Mouse (Mus musculus): ENCODE data around the gene Sec1.

The Sec1 gene

GRCm38 (mm10) chr7:45704046-45704559 lies 9.9 kb upstream of the Sec1 start:
- DNase-seq: peak; percentile 71

DNA sequence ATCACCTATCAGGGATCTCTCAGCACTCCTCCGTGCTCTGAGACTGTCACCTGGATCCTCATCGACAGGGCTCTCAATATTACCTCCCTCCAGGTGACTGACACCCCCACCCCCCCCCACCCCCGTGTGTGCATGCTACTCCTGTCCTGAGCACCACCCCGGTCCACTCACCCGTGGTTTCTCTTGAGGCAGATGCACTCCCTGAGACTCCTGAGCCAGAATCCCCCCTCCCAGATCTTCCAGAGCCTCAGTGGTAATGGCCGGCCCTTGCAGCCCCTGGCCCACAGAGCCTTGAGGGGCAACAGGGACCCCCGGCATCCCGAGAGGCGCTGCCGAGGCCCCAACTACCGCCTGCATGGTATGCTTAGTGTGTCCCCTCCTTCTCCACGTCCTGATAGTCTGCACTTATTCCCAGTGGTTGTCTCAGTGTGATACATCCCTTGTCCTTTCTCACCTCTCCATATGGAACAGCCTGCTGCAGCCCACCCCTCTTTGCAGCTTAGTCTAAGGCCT lies 9.4 kb upstream of the Sec1 start:
- no peak for DNase-seq

- DNase-seq: no peak
These were observed 8.8 kb upstream of the Sec1 start for GRCm38 (mm10) chr7:45702809-45703520.

DNA sequence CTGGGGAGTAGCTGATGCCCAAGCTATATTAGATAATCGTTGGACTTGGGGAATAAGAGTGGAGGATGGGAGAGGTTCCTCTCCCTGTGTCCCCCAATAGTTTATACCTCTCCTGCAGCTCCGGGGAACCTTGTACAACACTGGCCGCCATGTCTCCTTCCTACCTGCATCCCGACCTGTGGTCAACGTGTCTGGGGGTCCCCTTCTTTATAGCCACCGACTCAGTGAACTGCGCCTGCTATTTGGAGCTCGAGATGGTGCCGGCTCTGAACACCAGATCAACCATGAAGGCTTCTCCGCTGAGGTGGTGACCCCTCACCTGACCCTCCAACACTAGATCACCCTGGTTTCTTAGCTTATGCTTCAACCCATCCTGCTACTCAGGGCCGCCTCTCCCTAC lies 8.1 kb upstream of the Sec1 start:
- DNase-seq: no peak

- DNase-seq: no peak
These were observed 7.4 kb upstream of the Sec1 start for GRCm38 (mm10) chr7:45701607-45702006.

DNA sequence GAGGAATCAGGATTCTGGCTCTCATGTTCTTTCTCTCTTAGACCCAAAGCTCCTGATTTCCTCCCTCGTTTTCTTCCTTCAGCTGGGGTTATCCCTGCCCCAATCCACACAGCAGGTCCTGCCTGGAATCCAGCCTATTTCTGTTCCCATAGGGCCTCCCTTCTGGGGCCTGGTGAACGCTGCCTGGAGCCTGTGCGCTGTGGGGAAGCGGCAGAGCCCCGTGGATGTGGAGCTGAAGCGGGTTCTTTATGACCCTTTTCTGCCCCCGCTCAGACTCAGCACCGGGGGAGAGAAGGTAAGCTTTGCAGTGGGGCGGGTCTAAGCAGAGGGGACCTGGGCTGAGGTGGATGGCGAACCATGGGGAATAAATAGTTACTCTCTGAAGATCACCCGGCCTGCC lies 6.9 kb upstream of the Sec1 start:
- DNase-seq: peak; percentile 38

DNA sequence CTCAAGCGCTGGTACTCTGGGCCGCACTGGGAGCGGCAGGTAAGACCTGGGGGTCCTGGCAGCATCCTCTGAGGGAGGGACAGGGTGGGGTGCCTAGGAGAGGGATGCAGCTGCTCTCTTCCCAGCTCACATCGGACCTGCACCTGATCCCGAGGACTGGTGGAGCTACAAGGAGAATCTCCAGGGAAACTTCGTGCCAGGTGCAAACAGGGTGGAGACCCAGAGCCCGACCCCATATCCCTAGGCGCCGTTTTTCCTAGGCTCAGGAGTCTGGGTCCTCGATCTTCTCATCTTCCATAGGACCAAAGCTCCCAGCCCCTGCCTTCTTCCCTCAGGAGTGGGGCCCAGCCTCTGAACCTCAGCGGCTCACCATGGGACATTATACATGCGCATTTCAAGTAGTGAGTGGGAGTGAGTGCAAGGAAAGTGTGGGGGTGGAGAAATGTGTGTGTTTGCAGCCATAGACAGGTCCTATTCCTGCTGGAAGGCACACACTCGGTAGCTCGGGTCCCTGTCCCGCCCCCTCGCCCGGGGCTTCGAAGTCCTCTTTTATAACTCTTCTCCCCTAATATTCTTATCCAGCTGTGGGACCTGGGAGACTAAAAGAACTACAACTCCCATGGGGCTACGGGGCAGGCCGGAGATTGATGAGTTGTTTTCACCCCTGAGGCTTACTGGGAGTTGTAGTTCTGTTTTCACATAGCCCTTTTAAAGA lies 6.3 kb upstream of the Sec1 start:
- DNase-seq: peak; percentile 66

GRCm38 (mm10) chr7:45699523-45700141 lies 5.4 kb upstream of the Sec1 start, which contains the start of gene Car11:
Gene Car11 (plus strand): TSS chr7:45699843.
- DNase-seq: peak; percentile 63

- no peak for DNase-seq
These were observed 3.7 kb upstream of the Sec1 start for GRCm38 (mm10) chr7:45697894-45698293.

- DNase-seq: no peak
These were observed 896 bp upstream of the Sec1 start for GRCm38 (mm10) chr7:45695098-45695497.

DNA sequence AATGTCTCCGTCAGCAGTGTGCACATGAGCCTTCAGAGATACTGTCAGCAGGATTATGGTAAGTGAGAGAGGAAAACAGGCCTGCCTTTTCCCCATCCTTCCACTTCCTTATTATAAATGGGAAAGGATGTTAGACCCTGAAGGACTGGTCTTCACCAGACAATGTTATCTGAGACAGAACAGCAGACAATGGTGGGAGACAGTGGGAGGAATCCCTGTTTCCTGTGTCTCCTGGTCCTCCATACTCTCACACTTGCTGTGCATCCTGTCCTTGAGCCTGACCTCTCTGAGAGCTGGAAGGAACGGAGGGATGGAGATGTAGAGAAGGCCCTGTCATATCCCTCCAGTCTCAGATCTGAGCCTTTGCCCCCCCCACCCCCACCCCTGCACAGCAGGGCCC lies 1.8 kb downstream of the Sec1 start:
- DNase-seq: no peak

DNA sequence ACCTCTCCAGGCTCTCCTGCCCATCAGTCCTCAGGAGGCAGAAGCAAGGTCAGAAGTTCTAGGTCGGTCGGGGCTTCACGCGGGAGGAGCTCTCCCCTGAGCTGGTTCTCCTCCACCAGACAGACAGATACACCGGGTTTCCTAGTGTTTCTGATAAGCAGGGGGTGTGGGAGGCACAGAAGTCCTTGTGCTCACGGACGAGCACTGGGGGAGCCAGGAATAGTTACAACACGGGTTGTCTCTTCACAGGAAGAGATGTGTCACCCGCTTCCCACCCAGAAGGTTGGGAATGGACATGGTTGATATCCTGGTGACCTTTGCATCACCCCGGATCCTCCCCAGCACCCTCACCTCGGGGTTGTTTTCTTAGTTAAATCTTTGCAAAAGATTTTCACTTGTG lies 4.4 kb downstream of the Sec1 start:
- DNase-seq: no peak

GRCm38 (mm10) chr7:45689099-45689498 lies 5.1 kb downstream of the Sec1 start:
- DNase-seq: no peak

DNA sequence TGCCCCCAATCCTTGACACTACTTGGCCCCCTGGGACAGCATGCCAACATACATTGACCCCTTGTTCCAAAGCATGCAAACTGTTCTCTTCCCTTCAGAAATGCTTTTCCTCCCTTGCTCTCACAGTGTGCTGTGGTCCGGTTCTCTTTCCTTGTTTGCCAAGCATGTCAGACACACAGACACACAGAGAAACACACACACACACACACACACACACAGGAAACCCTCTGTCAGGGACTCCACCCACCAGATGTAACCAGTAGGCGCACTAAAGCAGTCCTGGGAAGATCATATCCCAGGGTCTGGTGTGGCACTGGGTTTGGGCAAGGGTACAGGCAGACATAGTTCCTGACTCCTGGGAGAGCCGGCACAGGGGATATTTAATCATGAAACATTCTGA lies 7.4 kb downstream of the Sec1 start:
- no peak for DNase-seq

DNA sequence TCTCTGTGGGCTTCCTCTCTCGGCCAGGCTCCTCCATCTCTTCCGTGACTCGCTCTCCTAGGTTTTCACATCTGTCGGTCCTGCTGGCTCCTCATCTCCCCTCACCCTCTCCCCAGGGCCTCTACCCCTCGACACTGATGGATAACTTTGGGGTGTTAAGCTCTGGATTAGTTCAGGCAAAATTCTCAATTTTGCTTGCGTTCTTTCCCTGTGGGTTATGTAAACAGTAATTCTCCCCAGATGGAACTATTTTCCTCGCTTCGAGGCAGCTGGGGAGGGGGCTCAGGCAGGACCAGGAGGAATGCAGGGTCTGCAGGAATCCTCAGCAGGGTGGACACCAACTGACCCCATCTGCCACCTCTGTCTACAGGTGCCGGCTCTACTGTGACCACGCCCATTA lies 8.4 kb downstream of the Sec1 start:
- no peak for DNase-seq

DNA sequence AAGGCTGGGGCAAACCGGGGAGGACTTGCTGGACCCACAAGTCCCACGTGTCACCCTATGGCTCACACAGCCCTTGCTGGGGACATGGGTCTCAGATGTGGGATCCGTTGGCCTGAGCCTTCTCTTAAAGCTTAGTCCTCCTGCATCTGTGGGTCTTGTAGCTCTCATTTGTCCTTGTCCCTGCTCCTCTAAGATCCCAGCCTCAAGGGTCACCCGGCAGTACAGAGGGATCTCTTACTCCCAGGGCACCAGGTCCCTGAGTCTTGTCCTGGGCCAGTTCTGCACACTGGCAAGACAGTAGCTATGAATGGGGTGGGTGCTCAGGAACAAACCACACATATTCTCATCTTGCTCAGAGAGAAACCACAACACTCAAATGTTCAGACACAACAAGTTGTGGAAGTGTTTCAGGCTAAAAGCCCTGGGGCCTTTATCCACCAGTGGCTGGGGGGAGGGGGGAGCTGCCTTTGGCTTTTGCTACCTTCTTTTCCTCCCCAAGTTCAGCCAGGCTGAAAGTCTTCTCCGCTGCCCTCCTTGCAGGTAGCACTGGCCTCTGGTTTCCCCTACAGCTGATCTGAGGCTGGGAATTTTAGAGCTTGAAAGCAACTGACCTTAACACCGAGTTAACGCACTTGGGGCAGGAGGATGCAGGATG lies 10.7 kb downstream of the Sec1 start, which contains the start of gene Ntn5:
TSS of gene Ntn5 (plus strand) at position 627 of the 655 bp plus-strand sequence.
- no peak for DNase-seq

- DNase-seq: peak; percentile 92
These were observed 11.8 kb downstream of the Sec1 start for GRCm38 (mm10) chr7:45682144-45683126.

DNA sequence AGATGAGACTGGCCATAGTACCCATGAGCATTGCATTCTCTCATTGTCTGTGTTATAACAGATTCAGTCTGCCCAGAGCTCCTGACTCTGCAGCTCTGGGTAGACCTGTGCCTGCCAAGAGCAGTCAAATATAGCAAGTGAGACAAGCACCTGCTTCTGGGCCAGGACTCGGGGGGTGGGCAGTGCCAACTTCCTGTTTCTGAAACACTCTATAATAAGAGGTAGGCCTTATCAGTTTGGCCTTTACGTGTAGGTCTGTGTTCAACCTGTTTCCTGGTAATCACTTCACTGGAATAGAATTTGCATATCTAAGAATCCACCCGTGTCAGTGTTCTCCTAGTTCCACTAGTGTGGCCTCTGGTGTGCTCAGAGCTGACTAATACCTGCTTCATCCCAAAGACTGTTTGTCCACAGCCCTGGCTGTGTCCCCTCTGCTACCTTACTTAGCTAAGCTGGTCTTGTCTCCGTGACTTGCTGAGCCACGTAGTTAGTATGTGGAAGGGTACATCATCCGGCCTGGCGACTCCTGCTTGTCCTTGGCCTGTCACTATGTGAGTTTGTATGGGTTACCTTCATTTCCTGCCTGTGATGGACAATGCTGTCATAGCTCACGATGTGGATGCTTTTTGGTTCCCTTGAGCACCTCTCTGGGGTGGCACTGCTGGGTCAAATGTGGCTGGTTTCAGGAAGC lies 13.0 kb downstream of the Sec1 start:
- no peak for DNase-seq

DNA sequence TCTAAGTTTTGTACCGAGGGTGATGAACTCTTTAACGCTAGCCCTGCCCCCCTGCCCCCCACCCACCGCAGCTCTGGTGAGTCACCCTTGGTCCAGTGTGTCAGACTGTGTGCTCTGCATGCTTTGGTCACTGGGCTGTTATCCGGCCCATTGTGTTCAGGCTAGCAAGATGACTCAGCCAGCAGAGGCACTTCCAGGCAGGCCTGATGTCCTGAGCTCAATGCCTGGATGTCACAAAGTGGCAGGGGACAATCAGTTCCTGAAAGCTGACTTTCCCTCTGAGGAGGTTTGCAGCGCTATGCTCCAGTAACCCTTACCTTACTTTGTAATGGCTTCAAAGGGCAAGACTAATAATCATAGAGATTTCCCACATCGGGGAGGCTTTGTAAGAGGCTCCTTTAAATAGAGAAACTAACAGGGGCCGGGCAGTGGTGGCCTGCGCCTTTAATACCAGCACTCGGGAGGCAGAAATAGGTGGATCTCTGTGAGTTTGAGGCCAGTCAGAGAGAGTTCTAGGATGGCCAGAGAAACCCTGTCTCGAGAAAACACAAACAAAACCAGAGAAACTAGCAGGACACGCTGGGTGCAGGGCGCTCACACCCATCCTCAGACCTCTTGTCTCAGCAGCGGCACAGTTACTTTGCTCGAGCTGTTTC lies 14.1 kb downstream of the Sec1 start:
- no peak for DNase-seq

GRCm38 (mm10) chr7:45678513-45678912 lies 15.7 kb downstream of the Sec1 start:
- no peak for DNase-seq
